Mouse (Mus musculus) midbrain, postnatal 0 days (tissue): ENCODE measurements at regions not wholly inside any gene's neighbourhood (a gene's known extent, or its start where the extent isn't known, plus 50 kb on each side); places are given as distances from the start of the nearest gene placed in this dataset.

Experiments used
- ATAC-seq: fragments of 200-750 bp; cut with Nextera tagmentation; 2 replicates; pipeline ENCODE4 v1.8.0; 2017; ENCODE audit warnings: moderate number of reproducible peaks, mild to moderate bottlenecking, moderate TSS enrichment, moderate library complexity; ENCODE audit not compliant: low FRiP score
- DNase-seq: peaks from one replicate; pipeline ENCODE4 v3.0.0-alpha.2; 2015; ENCODE audit warnings: low spot score
- H3K27ac ChIP-seq: fragments of 300-500 bp; sonication (generic); 2 replicates; pipeline ENCODE4 v1.5.1; 2014; ENCODE audit warnings: low read depth, mild to moderate bottlenecking, low read length, mixed read lengths
- H3K27me3 ChIP-seq: fragments of 300-500 bp; sonication (generic); 2 replicates; pipeline ENCODE4 v1.6.1; 2014; ENCODE audit warnings: low read length, control low read depth, mixed read lengths; ENCODE audit not compliant: insufficient read depth
- H3K36me3 ChIP-seq: fragments of 300-500 bp; sonication (generic); 2 replicates; pipeline ENCODE4 v1.6.1; 2014; ENCODE audit warnings: low read length, control low read depth, mixed read lengths; ENCODE audit not compliant: insufficient read depth
- H3K4me1 ChIP-seq: fragments of 300-500 bp; sonication (generic); 2 replicates; pipeline ENCODE4 v1.6.1; 2014; ENCODE audit warnings: mild to moderate bottlenecking, control low read depth, antibody characterized with exemption, low read length, mixed read lengths; ENCODE audit not compliant: insufficient read depth
- H3K4me2 ChIP-seq: fragments of 300-500 bp; sonication (generic); 2 replicates; pipeline ENCODE4 v1.6.1; 2014; ENCODE audit warnings: low read depth, mild to moderate bottlenecking, low read length, mixed read lengths; ENCODE audit not compliant: poor library complexity, severe bottlenecking
- H3K4me3 ChIP-seq: fragments of 300-500 bp; sonication (generic); 2 replicates; pipeline ENCODE4 v1.5.1; 2014; ENCODE audit warnings: low read depth, mild to moderate bottlenecking, low read length, moderate library complexity
- H3K9ac ChIP-seq: fragments of 300-500 bp; sonication (generic); replicated peaks from 2 replicates; pipeline ENCODE4 v1.6.1; 2014; ENCODE audit warnings: mild to moderate bottlenecking, low read length, moderate library complexity, mixed read lengths; ENCODE audit not compliant: poor library complexity, severe bottlenecking
- H3K9me3 ChIP-seq: fragments of 300-500 bp; sonication (generic); 2 replicates; pipeline ENCODE4 v1.6.1; 2016; ENCODE audit warnings: low read length, control low read depth
- CTCF ChIP-seq: IDR thresholded peaks from 2 replicates; pipeline ENCODE4 v1.5.1; 2016; ENCODE audit warnings: antibody characterized with exemption, mild to moderate bottlenecking
- WGBS: fragments of 180-500 bp; shearing (Covaris S2); extraction: QIAGEN DNeasy Blood & Tissue Kit; methylation state at CpG from one replicate; pipeline ENCODE4 v1.1.7; 2014; 5-methylcytosine and 5-hydroxymethylcytosine counted together

- Histone ChIP-seq H3K9ac (no peak overlapping the region), H3K27ac (no peak overlapping the region), H3K36me3 (no peaks in the 10 kb centered on the region), H3K27me3 (no peaks in the 10 kb centered on the region), H3K4me3 (no peak overlapping the region), H3K4me2 (no peak overlapping the region), H3K4me1 (no peaks in the 10 kb centered on the region), H3K9me3 (no peaks in the 10 kb centered on the region)
- ATAC-seq (no peak), DNase-seq (no peak)
- 68% methylated on average over 2 of the region's 2 CpGs for WGBS
- TF ChIP-seq CTCF, result no peak
Observed at GRCm38 (mm10) chr11:17759224-17759623, 194.5 kb downstream of the Etaa1 start.

GRCm38 (mm10) chr11:17763411-17763810, 190.3 kb downstream of the Etaa1 start:
- no peak for TF ChIP-seq CTCF

GRCm38 (mm10) chr11:17764146-17764545, 189.5 kb downstream of the Etaa1 start:
- Histone ChIP-seq H3K4me1 (no peaks in the 10 kb centered on the region), H3K27me3 (no peaks in the 10 kb centered on the region), H3K27ac (no peak overlapping the region), H3K9me3 (no peaks in the 10 kb centered on the region), H3K36me3 (no peaks in the 10 kb centered on the region), H3K4me3 (no peak overlapping the region), H3K4me2 (no peak overlapping the region), H3K9ac (no peak overlapping the region)
- TF ChIP-seq CTCF, result no peak
- DNase-seq (no peak), ATAC-seq (no peak)

More at GRCm38 (mm10) chr11:17763411-17763810, 190.3 kb downstream of the Etaa1 start:
- H3K4me1 ChIP-seq, result no peaks in the 10 kb centered on the region
- no peak overlapping the region for H3K4me2 ChIP-seq
- no peaks in the 10 kb centered on the region for H3K9me3 ChIP-seq
- no peaks in the 10 kb centered on the region for H3K27me3 ChIP-seq
- no peaks in the 10 kb centered on the region for H3K36me3 ChIP-seq
- no peak overlapping the region for H3K9ac ChIP-seq
- ATAC-seq (no peak), DNase-seq (peak; percentile 78)
- no peak overlapping the region for H3K27ac ChIP-seq
- WGBS, result 61% methylated on average over 1 of the region's 1 CpGs
- H3K4me3 ChIP-seq, result no peak overlapping the region

- Histone ChIP-seq H3K9ac (no peak overlapping the region), H3K36me3 (no peaks in the 10 kb centered on the region), H3K27ac (no peak overlapping the region), H3K27me3 (no peaks in the 10 kb centered on the region), H3K9me3 (no peaks in the 10 kb centered on the region), H3K4me1 (no peaks in the 10 kb centered on the region), H3K4me3 (no peak overlapping the region), H3K4me2 (no peak overlapping the region)
- ATAC-seq, result no peak
- no peak for TF ChIP-seq CTCF
- peak; percentile 73 for DNase-seq
Observed at GRCm38 (mm10) chr11:17768345-17768759, 185.3 kb downstream of the Etaa1 start.

DNA sequence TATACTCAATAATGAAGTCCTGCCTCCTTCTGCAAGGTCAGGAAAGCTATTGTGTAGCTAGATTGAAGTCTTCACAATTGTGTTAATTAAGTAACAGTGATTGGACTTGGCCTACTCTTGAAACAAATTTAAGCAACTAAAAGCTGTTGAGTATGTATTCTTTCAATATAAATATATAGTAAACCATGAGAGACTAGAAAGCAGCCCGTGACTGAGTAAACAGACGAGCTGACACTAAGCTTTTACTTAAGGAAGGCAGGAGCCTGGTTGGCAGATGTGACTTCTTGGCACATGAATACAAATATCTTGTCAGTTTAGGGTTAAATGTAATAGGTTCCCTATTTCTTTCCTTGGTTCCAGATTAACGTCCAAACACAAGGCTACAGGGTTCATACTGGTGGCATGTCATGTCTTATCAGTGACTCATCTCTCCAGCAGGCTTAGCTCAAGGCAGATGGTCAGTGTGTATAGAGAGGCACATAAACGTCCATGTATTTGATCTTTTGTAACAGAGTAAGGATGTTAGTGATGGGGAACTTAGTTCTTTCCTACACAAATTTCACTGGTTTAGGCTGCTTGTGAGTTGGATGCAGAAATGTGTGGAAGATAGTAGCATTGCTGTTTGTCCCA, 184.7 kb downstream of the Etaa1 start:
- no peak for TF ChIP-seq CTCF
- WGBS, result 76% methylated on average over 4 of the region's 4 CpGs
- H3K4me1 ChIP-seq, result no peaks in the 10 kb centered on the region

DNA sequence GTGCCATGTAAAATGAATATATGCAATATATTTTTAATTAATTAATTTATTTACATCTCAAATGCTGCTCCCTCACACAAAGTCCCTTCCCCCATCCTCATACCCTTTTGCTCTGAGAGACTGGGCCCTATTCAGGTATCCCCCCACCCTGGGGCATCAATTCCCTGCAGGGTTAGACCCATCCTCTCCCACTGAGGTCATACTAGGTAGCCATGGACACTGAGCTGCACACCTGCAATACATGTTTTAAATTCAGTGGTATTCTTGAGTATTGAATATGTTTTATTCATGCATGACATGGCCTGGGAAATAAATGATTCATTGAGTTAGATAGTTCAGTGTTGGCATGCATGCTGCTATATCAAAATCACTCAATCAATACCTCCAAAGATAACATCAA, 156.0 kb downstream of the Etaa1 start:
- no peak overlapping the region for H3K4me2 ChIP-seq
- H3K9me3 ChIP-seq, result no peaks in the 10 kb centered on the region
- H3K4me1 ChIP-seq, result no peaks in the 10 kb centered on the region
- DNase-seq (no peak), ATAC-seq (peak; percentile 27; the same call in 1 of the 2 replicates)
- no peak for TF ChIP-seq CTCF
- no peak overlapping the region for H3K27ac ChIP-seq
- H3K4me3 ChIP-seq, result no peak overlapping the region
- no peak overlapping the region for H3K9ac ChIP-seq
- no peaks in the 10 kb centered on the region for H3K27me3 ChIP-seq
- no peaks in the 10 kb centered on the region for H3K36me3 ChIP-seq

More for the DNA sequence above, 184.7 kb downstream of the Etaa1 start:
- H3K27ac ChIP-seq, result no peak overlapping the region
- H3K27me3 ChIP-seq, result no peaks in the 10 kb centered on the region
- no peak for ATAC-seq
- no peak overlapping the region for H3K4me2 ChIP-seq
- H3K9me3 ChIP-seq, result no peaks in the 10 kb centered on the region
- H3K36me3 ChIP-seq, result no peaks in the 10 kb centered on the region
- DNase-seq, result peak; percentile 6
- no peak overlapping the region for H3K4me3 ChIP-seq
- no peak overlapping the region for H3K9ac ChIP-seq
